Mouse (Mus musculus): ENCODE results near the gene Fcgrt.

DNA sequence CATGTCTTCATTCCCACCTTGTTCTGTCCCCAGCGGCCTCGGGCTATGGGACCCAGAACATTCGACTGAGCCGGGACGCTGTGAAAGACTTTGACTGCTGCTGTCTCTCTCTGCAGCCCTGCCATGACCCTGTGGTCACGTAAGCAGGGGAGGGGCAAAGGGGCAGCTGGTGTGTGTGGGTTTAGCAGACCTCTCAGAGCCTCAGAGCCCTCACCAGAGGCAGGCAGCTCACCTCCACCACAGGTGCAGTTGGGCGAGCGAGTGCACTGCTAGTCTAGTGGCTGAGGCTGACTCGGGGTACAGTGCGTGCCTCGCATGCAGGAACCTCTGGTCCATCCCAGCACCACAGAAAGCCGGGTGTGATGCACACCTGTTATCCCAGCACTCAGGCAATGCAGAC lies 29.7 kb downstream of the Fcgrt start:
- no peak for TF ChIP-seq CTCF (IDR thresholded peaks at IDR 0.05; ENCODE audit: low read depth)
- no peak for TF ChIP-seq EP300 (IDR thresholded peaks at IDR 0.05; ENCODE audit: low read depth)
